Mouse (Mus musculus) cortical plate, adult 2 months (tissue): ENCODE measurements around the gene Tom1l1. TPM values are rescaled to one million over a fixed set of nuclear protein-coding genes. Genes with fewer than 3 reads are reported as not detected.

Experiments
- H3K27ac ChIP-seq: fragments of 200-500 bp; 2 replicates; pipeline ENCODE4 v1.5.1; 2012; ENCODE audit warnings: low read length, control low read depth, inconsistent platforms; ENCODE audit not compliant: insufficient read depth
- H3K4me1 ChIP-seq: fragments of 200-500 bp; 2 replicates; pipeline ENCODE4 v1.6.1; 2011; ENCODE audit warnings: low read length; ENCODE audit not compliant: control insufficient read depth, insufficient read depth
- H3K4me3 ChIP-seq: fragments of 200-500 bp; 2 replicates; pipeline ENCODE4 v1.5.1; 2011; ENCODE audit warnings: mild to moderate bottlenecking, low read length, control low read depth; ENCODE audit not compliant: insufficient read depth
- CTCF ChIP-seq: fragments of 200-500 bp; IDR thresholded peaks from 2 replicates; pipeline ENCODE4 v1.5.1; 2011; ENCODE audit warnings: mild to moderate bottlenecking, control low read depth, low read length; ENCODE audit not compliant: insufficient read depth; ENCODE audit errors: extremely low read depth
- POLR2A ChIP-seq: fragments of 200-500 bp; IDR thresholded peaks from 2 replicates; pipeline ENCODE4 v1.6.1; 2011; ENCODE audit warnings: mild to moderate bottlenecking, low read length, control low read depth; ENCODE audit not compliant: insufficient read depth; ENCODE audit errors: extremely low read depth
- polyA plus RNA-seq: library from polyadenylated mRNA; depleted of rRNA; stranded (reverse); fragments of >200 nt; gene quantifications from 2 replicates; pipeline ENCODE4 v1.2.3, GENCODE M21; 2012

Gene Tom1l1
- polyA plus RNA-seq, 1 experiment: 23.6 TPM

DNA sequence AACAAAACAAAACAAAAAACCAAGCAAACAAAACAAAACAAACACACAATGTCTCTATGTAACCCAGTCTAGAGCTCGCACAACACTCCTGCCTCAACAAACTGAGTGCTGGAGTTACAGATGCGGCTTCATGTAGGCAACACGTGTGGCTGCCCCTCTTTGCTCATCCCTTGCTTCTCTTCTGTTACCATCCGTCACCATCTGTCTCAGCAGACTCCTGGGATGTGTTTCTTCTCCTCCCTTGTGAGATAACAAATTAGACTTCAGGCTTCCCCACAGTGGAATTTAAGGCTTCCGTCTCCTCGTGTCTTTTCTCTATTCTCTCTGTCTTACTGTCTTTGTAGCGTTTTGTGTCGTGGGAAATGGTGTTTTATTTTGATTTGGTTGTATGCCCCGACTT is 7.6 kb upstream of the Tom1l1 start:
- Histone ChIP-seq H3K4me3 (no peak overlapping the region), H3K27ac (no peak overlapping the region), H3K4me1 (0 out of 2 replicates have a peak, but pooled peaks cover 1% of the 10 kb centered on the region)
- TF ChIP-seq POLR2A (no peak), CTCF (no peak)

GRCm38 (mm10) chr11:90694206-90694605 is 6.0 kb upstream of the Tom1l1 start:
- no peak overlapping the region for H3K4me3 ChIP-seq
- H3K27ac ChIP-seq: no peak overlapping the region
- H3K4me1 ChIP-seq: 0 out of 2 replicates have a peak, but pooled peaks cover 1% of the 10 kb centered on the region
- TF ChIP-seq POLR2A: no peak
- no peak for TF ChIP-seq CTCF

DNA sequence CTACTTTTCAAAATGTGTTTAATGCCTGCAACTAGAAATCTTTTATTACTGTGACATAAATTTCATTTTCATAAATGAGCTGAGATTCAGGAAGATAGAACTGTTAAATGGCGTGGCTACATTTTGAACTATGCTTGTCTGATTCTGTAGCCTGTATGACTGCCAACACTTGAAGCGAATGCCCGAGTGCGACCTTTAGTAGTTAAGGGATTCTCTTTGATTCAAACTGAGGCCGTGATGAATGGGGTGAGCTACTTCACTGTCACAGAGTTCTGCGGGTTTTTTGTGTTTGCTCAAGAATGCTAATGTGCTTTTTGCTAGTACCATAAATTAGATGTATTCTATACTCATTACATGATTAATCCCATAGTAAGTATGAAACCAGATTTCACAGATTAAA is 2.2 kb upstream of the Tom1l1 start:
- Histone ChIP-seq H3K27ac (no peak overlapping the region), H3K4me1 (peaks cover 3% of the 10 kb centered on the region), H3K4me3 (no peak overlapping the region)
- TF ChIP-seq CTCF (no peak), POLR2A (no peak)

- H3K4me1 ChIP-seq: peaks cover 3% of the 10 kb centered on the region
- peak overlapping the region; percentile 88 for H3K4me3 ChIP-seq
- no peak overlapping the region for H3K27ac ChIP-seq
- TF ChIP-seq POLR2A: no peak
- no peak for TF ChIP-seq CTCF
These were observed 1.1 kb downstream of the Tom1l1 start for GRCm38 (mm10) chr11:90687040-90687439.

DNA sequence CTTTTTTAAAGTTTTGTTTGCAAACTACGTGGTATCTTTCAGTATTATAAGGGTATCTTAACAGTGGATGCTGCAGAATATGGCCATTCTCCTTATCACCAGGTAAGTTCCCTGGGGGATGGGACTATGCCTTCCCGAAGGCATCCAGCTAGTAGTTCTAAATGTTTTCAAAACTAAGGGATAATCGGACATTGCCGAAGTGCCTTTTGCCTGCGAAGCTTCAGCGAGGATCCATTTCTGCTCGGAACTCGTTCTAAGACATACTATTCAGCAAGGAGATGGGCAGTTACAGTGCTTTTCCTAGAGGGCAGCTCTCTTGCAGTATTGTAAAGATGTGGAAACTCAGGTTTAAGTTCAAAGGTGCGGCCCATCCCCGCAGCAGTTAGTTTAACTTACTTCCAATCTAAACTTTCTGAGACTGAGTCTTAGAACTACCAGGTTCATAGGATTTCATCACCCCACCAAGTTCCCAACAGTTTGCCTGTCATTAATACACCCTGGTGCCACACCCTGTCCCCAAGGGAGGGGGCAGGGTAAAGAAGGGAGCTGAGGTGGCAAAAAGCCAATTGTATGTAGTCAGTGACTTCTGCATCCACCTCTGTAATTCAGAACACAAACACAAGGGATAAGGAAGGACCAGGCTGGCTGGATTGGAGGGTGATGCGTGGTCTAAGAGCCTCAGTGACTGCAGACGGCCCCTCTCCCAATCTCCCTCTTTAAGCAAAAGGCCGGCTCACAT is 1.7 kb downstream of the Tom1l1 start:
- peak overlapping the region; percentile 88 for H3K4me3 ChIP-seq
- H3K27ac ChIP-seq: no peak overlapping the region
- peaks cover 3% of the 10 kb centered on the region for H3K4me1 ChIP-seq
- TF ChIP-seq CTCF (no peak), POLR2A (no peak)

DNA sequence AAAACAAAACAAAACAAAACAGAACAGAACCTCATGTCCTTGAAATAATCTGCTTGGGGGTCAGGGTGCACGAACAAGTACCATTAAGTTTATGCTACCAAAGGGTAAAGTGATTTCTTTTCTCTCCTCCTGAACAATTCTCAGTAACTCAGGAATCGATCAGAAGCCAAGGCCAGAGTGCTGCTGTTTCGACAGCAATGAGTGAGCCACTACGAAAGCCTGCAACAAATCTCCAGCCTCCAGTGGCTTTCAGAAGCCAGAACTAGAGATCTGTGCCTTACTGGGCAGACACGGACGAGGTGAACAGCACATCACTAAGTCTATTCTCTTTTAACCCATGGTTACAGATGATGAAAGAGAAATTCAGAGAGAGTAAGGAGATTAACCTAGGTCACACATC is 3.0 kb downstream of the Tom1l1 start:
- H3K4me3 ChIP-seq: no peak overlapping the region

DNA sequence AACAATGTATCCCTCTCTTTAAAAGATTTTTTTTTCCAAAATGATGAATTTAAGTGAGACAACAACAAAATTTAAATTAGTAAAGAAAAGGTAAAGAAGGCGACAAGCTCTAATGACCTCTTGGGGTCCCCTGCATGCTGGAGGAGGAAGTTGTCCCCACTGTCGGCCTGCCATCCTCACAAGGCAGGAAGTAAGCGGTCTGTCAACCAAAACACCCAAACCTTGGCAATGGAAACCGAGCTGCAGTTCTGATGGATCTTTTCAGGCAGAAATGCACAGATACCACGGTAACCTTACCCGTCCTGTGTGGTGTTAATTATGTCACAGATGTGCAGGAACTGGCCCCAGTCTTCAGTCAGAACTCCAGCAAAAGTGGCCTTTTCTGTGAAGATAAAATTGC is 3.4 kb downstream of the Tom1l1 start:
- TF ChIP-seq CTCF (no peak), POLR2A (no peak)
- Histone ChIP-seq H3K27ac (no peak overlapping the region), H3K4me1 (peaks cover 3% of the 10 kb centered on the region), H3K4me3 (no peak overlapping the region)

More for the DNA sequence above, 3.0 kb downstream of the Tom1l1 start:
- no peak for TF ChIP-seq POLR2A
- TF ChIP-seq CTCF: no peak
- Histone ChIP-seq H3K4me1 (peaks cover 3% of the 10 kb centered on the region), H3K27ac (no peak overlapping the region)

DNA sequence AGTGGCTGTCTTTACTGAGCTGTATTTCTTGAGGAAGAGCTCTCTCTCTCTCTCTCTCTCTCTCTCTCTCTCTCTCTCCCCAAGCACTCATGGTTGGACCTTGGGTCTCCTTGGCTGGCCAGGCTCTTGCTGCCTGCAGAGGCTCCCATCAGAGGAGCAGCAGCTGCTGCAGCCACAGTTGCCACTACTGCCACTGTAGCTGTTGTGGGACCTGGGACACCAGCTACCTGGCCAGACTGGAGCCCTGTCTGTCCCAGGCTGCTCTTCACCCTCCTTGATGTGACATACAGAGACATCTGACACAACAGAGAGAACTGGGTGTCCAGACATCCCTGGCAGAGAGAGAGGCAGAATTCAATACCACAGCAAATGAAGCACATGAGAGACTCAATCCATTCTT is 7.0 kb downstream of the Tom1l1 start:
- Histone ChIP-seq H3K27ac (no peak overlapping the region), H3K4me1 (peaks cover 4% of the 10 kb centered on the region), H3K4me3 (no peak overlapping the region)
- no peak for TF ChIP-seq POLR2A
- no peak for TF ChIP-seq CTCF

- Histone ChIP-seq H3K27ac (peak overlapping the region; percentile 55), H3K4me1 (peaks cover 4% of the 10 kb centered on the region), H3K4me3 (no peak overlapping the region)
- no peak for TF ChIP-seq POLR2A
- no peak for TF ChIP-seq CTCF
These were observed 9.6 kb downstream of the Tom1l1 start for GRCm38 (mm10) chr11:90678582-90678981.

DNA sequence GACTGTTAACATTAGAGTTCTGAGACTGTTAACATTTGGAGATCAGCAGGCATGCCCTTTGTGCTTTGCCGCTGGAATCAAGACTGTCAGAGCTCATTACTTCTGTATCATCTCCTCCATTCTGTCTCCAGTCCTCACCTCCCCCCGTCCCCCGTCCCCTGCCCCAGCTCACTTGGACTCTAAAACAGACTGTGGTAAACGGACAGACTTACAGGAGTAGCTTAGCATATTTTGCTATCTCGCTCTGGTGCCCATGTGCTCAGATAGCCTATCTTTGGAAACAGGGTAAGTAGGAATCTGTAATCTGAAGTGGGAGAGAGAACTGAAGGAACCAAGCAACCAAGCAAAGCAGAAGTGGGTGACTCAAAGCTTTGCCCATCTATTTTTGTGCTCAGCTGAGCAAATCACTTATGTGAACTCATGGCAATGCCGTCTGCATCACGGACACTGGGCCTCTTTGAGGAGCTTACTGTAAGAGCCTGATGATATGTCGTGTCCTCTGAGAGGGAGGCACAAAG is 10.3 kb downstream of the Tom1l1 start:
- TF ChIP-seq CTCF (no peak), POLR2A (no peak)
- peak overlapping the region; percentile 55 for H3K27ac ChIP-seq
- peaks cover 4% of the 10 kb centered on the region for H3K4me1 ChIP-seq
- H3K4me3 ChIP-seq: no peak overlapping the region
